Mouse (Mus musculus): ENCODE measurements around the gene Gm20388. TPM values are rescaled to one million over a fixed set of nuclear protein-coding genes. Genes with fewer than 3 reads are reported as not detected.

Gene Gm20388
- total RNA-seq, 2 experiments from 2014 or later: 5.8 TPM; not detected in 1

DNA sequence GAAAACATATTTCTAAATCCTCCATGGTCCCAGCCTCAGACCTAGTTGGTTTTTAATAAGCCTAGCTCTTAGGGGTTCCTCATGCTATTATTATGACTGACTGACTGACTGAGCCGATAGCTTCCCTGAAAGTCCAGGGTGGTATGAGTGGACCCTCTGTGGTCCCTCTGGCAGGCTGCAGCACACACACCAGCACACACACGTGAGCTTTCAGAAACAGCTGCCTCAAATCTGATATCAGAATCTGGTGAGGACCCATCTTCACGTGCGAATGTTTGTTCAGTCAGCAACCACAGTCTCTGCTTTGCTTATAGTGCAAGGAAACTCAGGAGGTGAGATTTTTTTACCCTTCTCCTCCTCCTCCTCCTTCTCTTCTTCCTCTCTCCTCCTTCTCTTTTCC, 54.2 kb downstream of the Gm20388 start:
- DNase-seq: no peak

DNA sequence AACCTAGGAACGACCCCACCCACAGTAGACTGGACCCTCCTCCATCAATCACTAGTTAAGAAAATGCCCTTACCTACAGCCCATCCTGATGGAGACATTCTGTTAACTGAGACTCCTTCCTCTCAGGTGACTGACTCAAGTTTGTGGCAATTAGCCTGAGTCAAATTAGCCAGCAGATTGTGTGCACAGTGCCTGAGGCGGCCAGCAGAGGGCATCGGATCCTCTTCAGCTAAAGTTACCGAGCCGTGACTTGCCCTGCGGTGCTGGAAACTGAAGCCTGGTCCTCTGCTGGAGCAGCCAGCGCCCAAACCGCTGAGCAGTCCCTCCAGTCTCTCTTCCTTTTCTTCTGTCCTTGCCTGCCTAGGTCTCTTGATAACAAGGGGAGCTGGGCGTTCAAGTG, 56.8 kb downstream of the Gm20388 start:
- DNase-seq: no peak

DNA sequence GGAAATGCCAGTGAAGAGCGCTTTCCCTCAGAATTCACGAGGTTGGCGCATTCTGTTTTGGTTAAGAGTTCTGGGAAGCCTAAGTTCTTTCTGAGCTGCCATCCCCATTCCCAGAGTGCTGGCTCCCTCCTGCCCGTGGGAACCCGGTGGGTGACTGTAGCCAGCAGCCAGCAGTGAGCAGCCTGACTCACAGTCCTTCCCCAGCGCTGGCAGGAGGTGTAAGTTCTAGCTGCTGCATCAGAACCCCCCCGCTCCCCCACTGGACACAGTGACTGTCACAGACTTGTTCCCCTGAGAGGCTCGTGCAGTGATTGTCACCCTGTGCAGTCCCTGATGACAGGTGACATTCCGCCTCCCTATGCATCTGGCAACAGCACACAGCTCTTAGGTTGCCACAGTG, 59.5 kb downstream of the Gm20388 start:
- DNase-seq: peak; percentile 23

DNA sequence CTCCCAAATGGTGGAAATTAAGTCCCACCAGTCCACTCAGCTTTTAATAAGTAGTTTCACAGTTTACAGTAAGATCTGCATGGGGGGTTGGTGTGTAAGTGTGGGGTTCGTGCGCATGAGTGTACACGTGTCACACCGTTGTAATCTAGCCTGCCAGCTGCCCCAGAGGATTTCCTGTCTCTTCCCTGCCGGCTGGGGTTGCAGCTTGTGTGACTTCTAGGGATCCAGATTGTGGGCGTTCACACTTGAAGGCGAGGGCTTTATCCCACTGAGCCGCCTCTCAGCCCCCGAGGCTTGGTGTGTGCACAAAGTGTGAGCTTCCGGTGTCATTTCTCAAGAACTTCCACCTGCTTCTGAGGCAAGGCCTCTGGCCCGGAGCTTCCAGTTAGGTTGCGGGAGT, 61.9 kb downstream of the Gm20388 start:
- DNase-seq: peak; percentile 34

DNA sequence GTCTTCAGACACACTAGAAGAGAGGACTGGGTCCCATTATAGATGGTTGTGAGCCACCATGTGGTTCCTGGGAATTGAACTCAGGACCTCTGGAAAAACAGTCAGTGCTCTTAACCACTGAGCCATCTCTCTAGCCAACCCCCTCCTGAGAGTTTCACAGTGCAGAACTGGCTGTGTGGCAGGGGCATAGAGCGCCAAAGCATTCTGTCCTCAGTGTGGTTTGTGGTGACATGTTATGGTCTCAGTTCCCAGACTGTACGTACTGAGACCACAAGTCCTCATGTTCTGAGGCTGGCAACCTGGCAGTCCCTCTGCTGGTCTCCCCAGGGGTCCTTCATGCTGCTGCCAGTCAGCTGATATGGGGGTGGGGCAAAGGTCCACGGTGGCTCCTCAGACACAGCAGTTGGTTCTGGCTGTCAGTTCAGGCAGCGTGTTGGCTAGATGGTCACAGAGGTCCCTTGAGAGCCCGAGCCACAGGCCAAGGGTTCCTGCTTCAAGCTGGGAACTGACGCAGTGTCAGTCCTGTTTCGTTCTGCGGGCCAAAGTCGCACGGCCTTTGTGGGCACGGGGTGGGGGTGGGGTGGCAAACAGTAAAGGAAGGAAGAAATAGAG, 68.2 kb downstream of the Gm20388 start:
- no peak for DNase-seq

DNA sequence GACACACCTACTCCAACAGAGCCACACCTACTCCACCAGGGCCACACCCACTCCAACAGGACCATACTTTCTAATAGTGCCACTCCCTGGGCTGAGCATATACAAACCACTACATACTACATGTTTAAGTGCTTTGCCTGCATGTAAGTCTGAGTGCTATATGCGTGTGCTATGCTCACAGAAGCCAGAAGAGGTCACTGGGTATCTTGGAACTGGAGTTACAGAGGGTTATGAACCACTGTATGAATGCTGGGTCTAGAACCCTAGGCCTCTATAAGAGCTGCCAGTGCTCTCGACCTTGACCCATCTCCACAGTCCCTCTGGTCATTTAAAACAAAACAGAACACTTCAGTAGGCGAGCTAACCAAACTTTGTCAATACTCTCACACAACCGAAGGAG, 70.6 kb downstream of the Gm20388 start:
- no peak for DNase-seq

DNA sequence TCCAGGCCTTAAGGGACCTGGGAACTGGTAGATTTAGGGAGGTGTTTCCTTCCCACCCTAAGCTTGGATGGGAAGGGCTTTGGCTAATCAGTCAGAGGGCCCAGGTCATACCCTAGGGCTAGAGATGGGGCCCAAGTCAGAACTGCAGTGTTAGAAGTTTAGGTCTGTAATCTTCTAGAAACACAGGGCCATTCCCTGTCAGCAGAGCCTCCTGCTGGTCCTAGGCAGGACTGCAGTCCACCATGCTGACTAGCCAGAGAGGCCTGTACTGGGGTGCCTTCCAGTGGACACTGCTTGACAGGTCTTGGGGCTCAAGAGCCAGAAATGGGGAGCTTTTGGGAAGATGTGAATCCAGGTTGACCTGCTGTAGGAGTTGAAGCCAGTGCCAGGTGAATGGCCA, 73.4 kb downstream of the Gm20388 start:
- peak; percentile 51 for DNase-seq

DNA sequence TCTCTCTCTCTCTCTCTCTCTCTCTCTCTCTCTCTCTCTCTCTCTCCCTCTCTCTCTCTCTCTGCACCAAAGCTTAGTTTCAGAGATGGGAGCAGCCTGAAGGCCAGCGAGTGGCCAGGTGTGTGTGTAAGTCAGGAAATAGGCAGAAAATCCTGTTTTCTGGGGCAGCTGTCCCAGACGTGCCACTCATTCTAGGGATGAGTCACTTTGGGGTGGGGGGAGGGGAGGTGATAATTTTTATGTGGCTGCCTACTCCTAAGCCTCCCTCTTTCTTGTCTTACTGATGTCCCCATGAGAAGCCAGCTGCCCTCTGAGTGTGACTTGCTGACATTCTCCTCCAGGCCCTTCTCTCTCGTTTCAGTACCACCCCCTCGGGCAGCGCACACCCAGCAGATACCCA, 75.5 kb downstream of the Gm20388 start:
- DNase-seq: no peak

DNA sequence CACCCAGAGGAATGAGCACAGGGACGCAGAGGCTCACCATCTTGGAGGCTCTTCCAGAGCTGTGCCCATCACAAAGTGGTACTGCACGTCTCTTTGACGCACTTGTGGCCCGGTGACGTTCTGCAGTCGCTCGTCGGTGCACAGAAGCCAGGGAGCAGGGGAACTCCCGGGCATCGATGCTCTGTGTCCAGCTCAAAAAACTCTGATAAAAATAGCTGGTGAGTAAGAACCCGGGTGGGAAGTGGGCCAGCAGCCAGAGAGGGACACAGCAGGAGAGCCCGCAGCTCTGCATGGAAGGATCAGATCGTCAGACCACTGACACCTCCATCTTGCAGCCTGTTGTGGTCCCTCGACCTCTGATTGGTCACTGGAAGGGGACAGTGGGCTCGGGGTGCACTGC, 77.4 kb downstream of the Gm20388 start:
- DNase-seq: peak; percentile 80

DNA sequence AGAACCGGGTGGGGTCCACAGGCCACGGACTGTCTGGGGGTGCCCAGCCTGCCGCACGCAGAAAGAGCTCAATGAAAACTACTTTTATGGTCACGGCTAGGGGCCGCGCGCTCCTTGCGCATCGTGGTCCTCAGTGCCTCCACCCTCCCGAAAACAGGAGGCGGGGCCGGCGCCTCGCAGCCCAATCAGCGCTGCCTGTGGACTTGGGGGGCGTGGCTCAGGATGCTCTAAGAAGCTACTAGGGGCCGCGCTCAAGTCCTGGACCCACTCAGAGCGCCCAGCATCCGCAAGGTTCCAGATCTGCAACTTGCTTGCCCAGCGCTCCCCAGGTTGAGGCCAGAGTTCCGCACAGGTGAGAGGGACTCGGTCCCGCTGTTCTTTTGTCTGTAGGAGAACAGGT, 81.6 kb downstream of the Gm20388 start, which contains the start of gene Crispld2:
Gene Crispld2, plus strand, starts transcription at position 190 of the 400 bp plus-strand sequence.
- DNase-seq: peak; percentile 84

DNA sequence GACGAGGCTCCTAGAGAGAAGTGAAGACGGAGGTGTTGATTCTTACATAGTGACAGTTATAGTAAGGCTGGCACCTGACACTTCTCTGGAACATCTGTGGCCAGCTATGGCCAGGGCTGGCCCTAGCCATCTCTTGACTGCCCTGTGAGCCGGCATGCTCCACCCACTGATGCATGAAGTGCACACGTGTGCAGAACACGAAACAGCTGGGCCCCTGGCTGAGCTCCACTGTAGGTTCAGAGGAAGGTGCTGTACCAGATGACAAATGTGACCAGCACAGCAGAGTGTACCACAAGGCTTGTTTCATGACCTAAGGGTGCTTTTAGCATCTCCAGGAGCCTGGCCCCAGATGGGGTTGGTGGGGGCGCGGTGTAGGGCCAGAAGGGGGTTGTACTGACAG, 83.5 kb downstream of the Gm20388 start:
- DNase-seq: no peak

DNA sequence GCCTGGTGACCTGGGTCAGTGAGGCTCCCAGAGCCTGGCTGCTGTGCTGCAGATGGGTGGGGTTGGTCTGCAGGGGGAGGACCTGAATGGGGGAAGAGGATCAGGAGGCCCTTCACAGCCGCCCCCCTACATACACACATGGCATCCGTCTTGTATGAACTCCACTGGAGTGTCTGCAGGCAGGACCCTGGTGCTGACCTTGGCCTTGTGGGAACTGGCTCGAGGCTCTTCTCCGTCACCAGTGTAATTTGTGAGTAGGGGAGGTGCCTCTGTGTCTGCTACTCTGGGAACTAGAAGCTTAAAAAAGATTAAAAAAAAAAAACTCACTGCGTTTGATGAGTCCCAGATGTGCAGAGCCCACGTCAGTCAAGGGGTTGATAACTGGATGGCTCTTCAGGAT, 83.9 kb downstream of the Gm20388 start:
- DNase-seq: no peak

DNA sequence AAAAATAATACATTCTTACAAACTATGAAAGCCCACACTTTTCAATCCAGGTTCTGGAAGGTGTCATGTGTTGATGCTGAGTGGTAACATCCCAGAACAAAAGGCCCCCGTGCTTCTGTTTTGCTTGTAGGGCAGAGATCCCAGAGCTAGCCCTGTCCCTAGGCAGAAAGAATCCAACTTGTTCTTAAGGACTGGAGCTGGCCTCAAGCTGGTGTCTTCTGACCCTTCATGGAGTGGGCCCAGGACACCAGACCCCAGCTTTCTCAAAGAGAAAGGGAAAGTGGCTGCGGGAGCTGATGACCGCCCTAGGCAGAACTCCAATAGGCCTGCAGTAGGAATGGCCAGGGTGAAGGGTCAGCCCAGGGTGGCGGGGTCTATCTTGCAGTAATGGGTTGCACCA, 86.6 kb downstream of the Gm20388 start:
- no peak for DNase-seq

DNA sequence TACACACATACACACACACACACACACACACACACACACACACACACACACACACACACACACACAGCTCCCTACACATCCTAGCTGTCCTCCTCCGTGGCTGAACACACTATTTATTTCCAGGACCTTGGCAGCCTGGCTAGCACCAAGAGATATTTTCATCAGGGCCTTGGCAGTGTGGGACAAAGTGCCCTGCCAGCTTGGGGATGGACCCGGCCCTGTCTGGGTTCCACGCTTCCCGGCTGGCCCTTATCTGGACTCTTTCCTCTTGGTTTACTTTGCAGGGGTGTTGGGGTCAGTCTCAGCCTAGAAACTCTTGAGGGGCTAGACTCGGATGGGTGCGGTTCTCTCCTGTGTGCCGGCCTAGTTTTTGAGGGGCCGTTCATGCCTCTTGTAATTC, 89.8 kb downstream of the Gm20388 start:
- DNase-seq: peak; percentile 43

DNA sequence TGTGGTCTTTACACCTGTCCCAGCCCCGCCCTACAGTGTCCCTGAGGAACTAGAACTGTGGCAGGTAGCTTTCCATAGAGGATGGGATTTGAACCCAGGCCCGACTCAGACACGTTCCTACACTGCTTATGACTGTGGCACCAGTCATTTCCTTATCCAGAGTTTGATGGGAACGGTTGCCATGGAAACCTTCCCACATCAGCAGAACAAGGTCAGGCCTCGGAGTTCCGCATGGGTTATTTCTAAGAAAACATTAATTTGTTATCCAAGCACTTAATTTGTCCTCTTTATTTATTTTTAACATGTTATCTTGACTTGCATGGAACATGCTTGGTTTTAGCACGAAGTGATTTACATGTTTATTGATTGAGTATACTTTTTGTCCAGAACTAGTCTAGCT, 91.1 kb downstream of the Gm20388 start:
- no peak for DNase-seq

DNA sequence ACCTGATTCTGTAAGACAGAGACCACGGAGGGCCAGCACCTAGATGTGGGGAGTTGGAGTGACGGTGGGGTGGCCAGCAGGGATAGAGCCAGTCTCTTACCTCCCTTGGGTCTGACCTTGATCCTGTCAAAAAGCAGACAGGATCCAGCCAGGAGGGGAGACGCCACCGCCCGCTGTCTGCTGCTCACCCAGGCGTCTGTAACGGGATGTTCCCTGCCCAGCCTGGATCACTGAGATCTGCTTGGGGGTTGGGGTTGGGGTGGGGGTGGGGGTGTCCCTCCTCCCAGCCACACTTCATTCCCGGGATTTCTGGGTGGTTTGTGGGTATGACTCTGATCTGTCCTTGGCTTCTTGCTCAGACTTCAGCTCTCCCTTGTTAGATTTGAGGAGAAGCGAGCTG, 91.7 kb downstream of the Gm20388 start:
- DNase-seq: no peak

DNA sequence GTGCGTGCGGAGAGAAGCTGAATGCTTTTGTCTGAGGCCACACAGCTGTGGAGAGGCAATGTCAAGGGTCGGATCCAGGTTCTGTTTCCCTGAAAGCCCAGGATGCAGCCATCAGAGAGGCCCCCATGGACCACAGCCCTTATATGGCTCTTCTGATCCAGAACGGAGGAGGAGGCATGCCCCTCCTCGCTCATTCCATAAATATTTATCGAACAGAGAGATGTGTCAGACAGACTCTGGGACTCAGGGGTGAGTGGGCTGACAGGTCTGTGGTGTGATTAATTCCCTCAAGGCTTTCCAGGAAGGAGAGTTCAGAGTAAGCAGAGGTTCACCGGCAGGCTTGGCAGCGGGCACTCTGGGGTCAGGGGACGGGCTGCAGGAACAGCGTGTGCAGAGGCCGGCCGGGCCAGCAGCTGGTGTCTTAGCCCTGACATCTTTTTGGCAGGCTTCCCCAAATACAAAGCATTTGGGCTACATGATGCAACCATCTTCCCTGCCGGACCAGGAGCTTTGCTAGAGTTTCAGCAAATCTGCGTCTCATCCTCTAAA, 93.6 kb downstream of the Gm20388 start:
- peak; percentile 60 for DNase-seq

DNA sequence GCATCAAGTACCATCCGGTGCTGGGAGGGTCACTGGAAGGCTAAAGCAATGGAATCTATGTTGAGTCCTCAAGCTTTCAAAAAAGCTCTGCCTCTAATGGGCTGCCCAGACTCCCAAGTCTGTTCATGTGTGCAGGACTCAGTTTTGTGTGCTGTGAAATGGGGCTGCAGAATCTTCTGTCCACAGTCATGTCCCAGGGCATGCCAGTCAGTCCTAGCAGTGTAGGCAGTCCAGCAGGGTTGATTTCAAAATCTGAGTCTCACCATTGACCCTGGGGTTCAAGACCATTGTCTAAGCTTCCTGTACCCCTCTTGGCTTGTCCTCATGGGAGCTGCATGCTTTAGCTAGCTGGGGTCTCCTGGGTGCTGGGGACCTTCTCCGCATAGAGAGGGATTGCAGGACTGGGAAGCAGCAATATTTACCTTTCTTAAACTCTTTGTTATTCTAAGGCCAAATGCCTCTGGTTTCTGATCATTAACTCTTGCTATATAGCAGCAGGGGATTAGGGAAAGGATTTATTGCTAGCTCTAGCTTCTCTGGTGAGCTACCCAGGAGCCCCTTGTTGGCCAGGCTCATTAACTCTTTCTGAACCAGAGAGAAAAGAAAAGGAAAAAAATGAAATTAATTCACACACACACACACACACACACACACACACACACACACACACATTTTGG, 94.2 kb downstream of the Gm20388 start:
- no peak for DNase-seq

DNA sequence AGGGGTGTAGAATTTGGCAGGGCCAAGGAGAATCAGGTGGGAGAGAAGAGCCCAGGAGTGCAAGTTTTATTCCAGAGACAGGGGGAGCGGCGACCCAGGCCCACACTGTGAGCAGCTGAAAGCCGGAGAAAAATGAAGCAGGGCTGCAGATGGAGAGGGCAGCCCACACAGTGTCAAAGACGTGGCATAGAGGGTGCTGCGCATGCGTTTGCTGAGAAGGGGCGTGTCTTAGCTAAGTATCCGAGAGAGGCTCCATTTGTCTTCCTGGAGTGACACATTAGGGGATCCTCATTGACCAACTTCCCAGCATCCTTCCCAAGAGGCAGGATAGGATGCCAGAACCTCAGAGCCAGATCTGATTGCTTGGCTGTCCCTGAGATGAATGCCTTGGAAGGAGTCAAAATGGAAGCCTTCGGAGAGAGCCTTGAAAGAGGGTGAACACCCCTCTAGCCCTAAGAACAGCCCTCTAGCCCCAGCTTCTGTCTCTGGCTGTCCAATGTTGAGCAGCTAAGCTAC, 96.1 kb downstream of the Gm20388 start:
- DNase-seq: no peak

DNA sequence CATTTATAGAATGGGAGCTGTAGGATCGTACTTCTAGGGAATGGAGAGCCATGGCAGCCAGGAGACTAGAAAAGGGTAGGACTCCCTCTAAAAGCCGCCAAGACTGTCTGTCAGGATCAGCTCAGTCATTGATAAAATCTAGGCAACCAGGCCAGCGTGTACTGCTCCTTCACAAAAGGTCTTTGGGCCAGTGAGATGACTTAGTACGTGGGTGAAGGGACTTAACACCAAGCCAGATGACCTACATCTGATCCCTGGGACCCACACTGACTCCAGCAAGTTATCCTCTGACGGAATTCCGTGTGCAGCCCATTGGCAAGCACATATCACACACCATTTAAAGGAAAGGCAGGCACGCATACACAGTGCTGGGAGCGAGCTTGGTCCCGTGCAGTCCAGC, 96.5 kb downstream of the Gm20388 start:
- DNase-seq: no peak

DNA sequence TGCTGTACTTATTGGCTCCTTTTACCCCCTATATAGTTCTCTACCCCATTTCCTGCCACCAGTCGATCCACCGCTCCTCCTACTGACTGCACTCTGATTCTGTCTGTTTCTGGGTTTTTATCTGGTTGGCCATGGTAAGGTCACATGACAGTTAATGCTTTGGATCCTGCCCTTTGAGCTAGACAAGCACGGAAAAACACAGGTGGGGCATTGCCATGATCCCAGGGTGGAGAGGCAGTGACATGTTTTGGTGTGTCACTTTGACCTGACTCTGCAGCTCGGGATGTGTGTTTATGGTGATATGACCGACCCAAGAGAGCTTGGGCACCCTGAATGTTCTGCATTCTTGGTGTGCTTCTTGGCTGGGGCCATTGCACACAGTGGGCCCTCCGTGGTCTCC, 98.6 kb downstream of the Gm20388 start:
- no peak for DNase-seq

DNA sequence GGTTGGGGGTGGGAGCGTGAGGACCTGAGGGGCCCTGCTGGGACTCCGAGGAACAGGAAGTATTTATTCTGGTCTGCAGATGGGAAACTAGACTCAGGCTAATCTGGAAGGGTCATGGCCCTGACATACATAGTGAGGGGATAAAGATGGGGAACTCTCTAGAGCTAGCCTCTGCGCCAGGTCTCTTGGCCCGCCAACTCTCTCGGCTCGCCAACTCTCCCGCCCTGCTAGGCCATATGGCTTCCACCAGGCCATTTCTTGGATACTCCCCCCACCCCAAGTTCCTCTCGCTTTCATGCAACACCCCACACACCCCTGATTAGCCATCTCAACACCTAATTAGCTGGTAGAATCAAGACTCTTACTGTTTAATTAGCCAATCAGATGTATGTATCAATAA, 101.8 kb downstream of the Gm20388 start:
- no peak for DNase-seq

DNA sequence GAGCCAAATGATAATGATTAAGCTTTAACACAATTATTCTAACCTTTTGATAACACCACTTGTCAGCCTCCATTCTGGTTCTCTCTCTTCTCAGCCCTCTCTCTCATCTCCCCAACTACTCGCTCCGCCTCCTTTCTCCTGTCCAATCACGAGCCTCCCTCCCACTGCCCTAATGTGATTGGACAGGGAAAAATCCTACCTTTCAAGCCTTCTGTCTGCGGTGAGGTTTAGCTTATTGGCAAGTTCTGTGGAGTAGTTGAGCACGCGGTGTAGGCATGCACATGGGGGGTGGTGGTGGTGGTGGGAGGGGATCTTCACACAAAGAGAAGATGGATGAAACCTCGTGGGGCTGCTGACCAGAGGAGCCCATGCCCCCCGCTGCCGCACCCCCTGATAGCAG, 102.3 kb downstream of the Gm20388 start:
- no peak for DNase-seq

Measured in heart, postnatal 4 days (tissue).